Mouse (Mus musculus) cerebellum, adult 11-12 months (tissue): ENCODE measurements around the gene Man1a2.

ENCODE experiments used
- DNase-seq: peaks from one replicate; pipeline ENCODE4 v3.0.0; 2022

Gene Man1a2

GRCm38 (mm10) chr3:100561561-100562175 is 123.6 kb downstream of the Man1a2 start:
- DNase-seq: no peak

GRCm38 (mm10) chr3:100559431-100559830 is 125.9 kb downstream of the Man1a2 start:
- no peak for DNase-seq

GRCm38 (mm10) chr3:100558211-100558708 is 127.0 kb downstream of the Man1a2 start:
- DNase-seq: no peak

- DNase-seq: no peak
Observed at GRCm38 (mm10) chr3:100554843-100555242, 130.5 kb downstream of the Man1a2 start.

- no peak for DNase-seq
Observed at GRCm38 (mm10) chr3:100552171-100552570, 133.1 kb downstream of the Man1a2 start.

- DNase-seq: no peak
Observed at GRCm38 (mm10) chr3:100547913-100548292, 137.4 kb downstream of the Man1a2 start.

GRCm38 (mm10) chr3:100547162-100547912 is 138.0 kb downstream of the Man1a2 start:
- DNase-seq: no peak

GRCm38 (mm10) chr3:100536686-100537085 is 148.6 kb downstream of the Man1a2 start:
- no peak for DNase-seq

- DNase-seq: no peak
Observed at GRCm38 (mm10) chr3:100535902-100536301, 149.4 kb downstream of the Man1a2 start.

- no peak for DNase-seq
Observed at GRCm38 (mm10) chr3:100535298-100535697, 150.0 kb downstream of the Man1a2 start.

- no peak for DNase-seq
Observed at GRCm38 (mm10) chr3:100534394-100534793, 150.9 kb downstream of the Man1a2 start.

- DNase-seq: no peak
Observed at GRCm38 (mm10) chr3:100533429-100533828, 151.9 kb downstream of the Man1a2 start.

- DNase-seq: no peak
Observed at GRCm38 (mm10) chr3:100530919-100531318, 154.4 kb downstream of the Man1a2 start.

- DNase-seq: no peak
Observed at GRCm38 (mm10) chr3:100530244-100530788, 155.0 kb downstream of the Man1a2 start.

- no peak for DNase-seq
Observed at GRCm38 (mm10) chr3:100522671-100523070, 162.6 kb downstream of the Man1a2 start.

- no peak for DNase-seq
Observed at GRCm38 (mm10) chr3:100521626-100522025, 163.7 kb downstream of the Man1a2 start.

- DNase-seq: no peak
Observed at GRCm38 (mm10) chr3:100515754-100516141, 169.6 kb downstream of the Man1a2 start.

- no peak for DNase-seq
Observed at GRCm38 (mm10) chr3:100515093-100515753, 170.1 kb downstream of the Man1a2 start.
